Mouse (Mus musculus): ENCODE results near the gene Chmp1a. TPM values are rescaled to one million over a fixed set of nuclear protein-coding genes. Genes with fewer than 3 reads are reported as not detected.
A peak's percentile ranks its signal among the peaks of the same experiment; 100 is the strongest.
"Not testable (repeated sequence)": the region's sequence is repeated elsewhere in the genome, so short reads cannot be mapped to it uniquely, and the experiment has no call there.

Gene Chmp1a
- total RNA-seq, 2 experiments from 2014 or later, result 35.4 to 37.6 TPM

DNA sequence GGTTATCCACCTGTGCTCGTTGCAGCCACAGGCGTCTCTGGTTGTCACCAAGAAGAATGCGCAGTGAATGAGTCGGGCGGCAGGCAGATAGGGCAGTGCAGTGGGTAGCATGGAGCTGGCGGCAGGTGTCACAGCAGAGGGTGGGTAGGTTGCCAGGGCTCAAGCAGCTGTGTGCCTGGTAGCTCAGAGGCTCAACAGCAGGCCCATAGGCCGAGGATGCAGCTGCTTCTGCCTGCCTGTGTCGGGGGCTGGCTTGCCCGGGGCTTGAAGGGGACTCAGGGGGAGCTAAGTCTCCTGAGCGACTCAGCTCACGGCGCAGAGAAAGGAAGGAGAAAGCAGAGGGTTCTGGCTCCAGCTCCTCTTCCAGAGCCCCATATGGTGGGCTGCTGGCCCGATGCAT, 20.7 kb upstream of the Chmp1a start:
- no peak for ATAC-seq (replicated peaks; ENCODE audit: poor library complexity, severe bottlenecking)

DNA sequence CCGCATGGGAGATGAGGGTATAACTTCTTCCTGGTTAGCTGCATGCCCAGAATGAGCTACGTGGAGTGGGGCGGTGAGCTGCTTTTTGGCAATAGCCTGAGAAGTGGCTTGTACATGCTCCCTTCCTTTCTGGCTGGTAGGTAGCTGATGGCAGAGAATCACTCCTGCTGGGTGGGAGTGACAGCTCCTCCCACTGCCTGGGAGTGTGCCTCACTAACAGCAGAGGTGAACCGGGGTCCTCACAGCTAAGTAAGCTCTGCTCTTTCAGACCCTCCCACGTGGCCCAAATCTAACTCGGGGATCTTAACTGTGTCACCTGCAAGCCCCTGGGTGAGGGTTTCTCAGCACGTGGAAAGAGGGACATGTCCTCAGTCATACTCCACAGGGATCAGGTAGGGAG, 20.0 kb upstream of the Chmp1a start:
- no peak for ATAC-seq (replicated peaks; ENCODE audit: poor library complexity, severe bottlenecking)

DNA sequence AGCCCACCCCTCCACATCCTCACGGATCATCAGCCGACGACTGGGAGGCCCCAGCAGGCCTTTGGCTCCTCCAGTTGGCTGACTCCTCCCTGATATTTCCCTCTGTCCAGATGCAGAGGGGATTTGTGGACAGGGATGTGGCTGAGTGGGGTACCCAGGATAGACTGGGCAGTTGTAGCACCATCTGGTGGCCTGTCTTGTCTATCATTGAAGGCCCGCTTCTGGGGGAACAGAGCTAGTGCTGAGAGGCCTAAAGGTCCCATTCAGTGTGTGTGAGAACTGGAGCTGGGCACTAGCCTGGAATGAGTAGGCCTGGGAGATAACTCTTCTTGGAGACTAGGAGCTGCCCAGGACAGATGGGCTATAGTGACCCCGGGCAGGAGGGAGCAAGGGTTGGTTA, 19.2 kb upstream of the Chmp1a start:
- ATAC-seq (replicated peaks; ENCODE audit: poor library complexity, severe bottlenecking), result no peak

DNA sequence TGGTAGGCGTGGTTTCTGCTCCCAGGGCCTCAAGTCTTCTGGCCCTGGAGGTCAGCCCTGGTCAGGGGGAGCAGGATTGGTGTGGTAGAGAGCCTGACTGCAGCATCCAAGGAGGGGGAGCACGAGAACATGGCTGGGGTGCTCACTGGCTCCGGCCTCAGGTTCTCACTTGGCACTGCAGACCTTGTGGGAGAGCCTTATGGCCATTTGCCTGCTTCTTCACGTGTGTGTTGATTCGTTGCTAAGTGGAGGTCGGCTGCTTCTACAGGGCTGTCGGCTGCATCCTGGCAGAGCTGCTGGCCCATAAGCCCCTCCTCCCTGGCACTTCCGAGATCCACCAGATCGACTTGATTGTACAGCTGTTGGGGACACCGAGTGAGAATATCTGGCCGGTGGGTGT, 17.8 kb upstream of the Chmp1a start:
- ATAC-seq (replicated peaks; ENCODE audit: poor library complexity, severe bottlenecking), result not testable (repeated sequence)

- ATAC-seq (replicated peaks; ENCODE audit: poor library complexity, severe bottlenecking), result no peak
These were observed 15.9 kb upstream of the Chmp1a start for GRCm38 (mm10) chr8:123228416-123228815.

DNA sequence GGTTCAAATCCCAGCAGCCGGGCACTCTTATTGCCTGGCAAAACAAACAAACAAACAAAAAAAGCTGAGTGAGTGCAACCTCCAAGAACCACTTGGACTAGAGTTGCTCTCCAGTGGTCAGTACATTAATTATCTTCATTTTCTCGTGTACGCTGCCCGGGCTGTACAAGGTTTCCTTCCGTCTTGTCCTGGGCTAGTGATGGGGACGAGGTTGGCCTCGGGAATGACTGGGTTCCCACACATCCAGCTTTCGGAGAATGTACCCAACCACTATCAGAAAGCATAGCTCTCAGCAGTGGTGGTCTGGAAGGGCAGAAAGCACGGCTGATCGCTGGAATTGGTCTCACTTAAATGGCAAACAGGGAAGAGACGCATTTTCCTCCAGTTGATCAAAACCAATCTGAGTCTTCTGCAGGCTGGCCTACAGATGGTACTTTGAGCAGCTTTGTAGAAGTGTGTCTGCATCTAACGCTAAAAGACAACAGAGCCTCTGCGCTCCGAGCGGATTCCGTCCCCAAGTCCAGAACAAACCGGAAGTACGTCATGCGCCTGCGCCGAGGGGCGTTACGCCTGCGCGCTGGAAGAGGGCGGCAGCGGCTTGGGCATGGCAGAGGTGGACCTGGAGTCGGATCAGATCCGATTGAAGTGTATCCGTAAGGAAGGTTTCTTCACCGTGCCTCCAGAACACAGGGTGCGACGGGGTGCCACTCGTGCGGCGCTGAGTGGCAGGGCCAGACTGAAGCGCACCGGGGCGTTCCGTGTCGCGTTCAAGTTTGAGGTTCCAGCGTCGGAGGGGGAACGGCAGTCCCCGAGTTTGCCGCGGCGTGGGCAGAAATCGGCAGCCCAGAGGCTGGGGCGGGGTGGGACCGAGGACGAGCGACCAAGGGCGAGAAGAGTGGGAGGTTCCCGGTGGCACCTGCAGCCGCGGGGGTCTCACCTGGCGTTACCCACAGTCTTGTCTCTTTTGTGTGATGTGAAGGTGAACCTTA, 12.0 kb upstream of the Chmp1a start, which contains the start of gene Cdk10:
Gene Cdk10, plus strand, starts transcription at position 565 of the 989 bp plus-strand sequence.
- ATAC-seq (replicated peaks; ENCODE audit: poor library complexity, severe bottlenecking), result peak; percentile 94

DNA sequence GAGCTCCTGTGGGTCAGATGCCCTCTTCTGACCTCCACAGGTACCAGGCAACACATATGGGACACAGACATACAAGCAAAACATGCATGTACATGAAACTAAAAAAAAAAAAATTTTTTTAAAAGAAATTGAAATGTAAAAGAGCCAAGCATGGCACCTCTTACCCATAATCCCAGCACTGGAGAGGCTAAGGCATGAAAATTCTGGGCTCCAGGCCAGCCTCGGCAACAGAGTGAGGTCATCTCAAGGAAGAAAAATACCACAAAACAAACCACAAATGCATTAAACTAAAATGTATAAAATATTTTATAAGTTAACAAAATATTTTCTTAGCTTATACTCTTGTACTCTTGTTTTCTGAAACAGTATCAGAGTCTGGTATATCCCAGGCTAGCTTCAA, 8.4 kb upstream of the Chmp1a start:
- ATAC-seq (replicated peaks; ENCODE audit: poor library complexity, severe bottlenecking), result no peak

GRCm38 (mm10) chr8:123215430-123215829, 2.9 kb upstream of the Chmp1a start:
- ATAC-seq (replicated peaks; ENCODE audit: poor library complexity, severe bottlenecking), result no peak

GRCm38 (mm10) chr8:123213118-123213772, 682 bp upstream of the Chmp1a start:
- peak; percentile 5; the same call in 1 of the 2 replicates for ATAC-seq (replicated peaks; ENCODE audit: poor library complexity, severe bottlenecking)

DNA sequence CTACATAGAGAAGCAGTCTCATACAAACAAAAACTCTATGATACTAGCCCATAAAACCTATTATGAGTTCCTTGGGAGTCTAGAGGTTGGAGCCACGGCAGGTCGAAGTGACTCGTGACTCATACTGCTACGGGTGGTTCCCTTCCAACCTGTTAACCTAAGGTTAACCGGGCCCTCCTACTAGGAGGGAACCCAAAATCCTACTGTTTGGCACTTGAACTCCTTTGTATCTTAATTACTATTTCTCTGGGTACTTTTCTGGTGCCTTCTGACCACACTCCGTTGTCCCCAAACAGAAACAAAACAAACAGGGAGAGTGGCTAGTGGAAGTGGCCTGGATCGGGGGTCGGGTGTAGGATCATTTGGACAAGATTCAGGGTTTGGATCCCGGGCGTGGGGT, 687 bp downstream of the Chmp1a start:
- ATAC-seq (replicated peaks; ENCODE audit: poor library complexity, severe bottlenecking), result no peak

DNA sequence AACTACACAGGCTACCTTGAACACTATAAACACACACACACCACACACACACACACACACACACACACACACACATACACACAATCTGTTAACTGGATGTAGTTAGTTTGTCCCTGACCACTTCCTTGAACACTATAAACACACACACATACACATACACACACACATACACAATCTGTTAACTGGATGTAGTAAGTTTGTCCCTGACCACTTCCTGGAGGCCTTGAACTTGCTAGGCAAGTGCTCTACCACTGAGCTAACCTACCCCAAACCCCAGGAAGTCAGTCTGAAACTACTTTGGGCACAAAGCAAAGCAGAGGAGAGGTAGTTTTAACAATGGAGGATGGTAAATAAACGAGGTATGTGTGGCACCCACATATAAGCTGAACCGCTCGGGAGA, 9.0 kb downstream of the Chmp1a start:
- ATAC-seq (replicated peaks; ENCODE audit: poor library complexity, severe bottlenecking), result peak; percentile 31; the same call in 1 of the 2 replicates

DNA sequence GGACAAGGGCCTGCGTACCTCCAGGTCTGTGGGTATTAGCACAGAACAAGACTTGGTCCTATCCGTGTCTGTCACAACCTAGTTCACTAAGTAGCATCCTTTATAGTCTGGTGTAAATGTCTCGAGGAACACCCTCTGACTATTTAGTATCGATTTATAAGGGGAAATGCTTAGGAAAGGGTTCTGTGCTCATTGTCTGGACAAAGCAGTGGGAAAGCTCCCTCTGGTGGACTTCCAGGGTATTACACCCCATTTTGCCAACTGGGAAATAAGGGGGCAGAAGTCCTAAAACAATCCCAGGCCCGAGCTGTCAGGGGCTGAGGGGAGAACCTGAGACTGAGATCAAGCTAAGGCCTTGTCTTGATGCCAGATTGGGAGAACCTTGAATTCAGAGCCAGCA, 10.3 kb downstream of the Chmp1a start:
- peak; percentile 62 for ATAC-seq (replicated peaks; ENCODE audit: poor library complexity, severe bottlenecking)

- ATAC-seq (replicated peaks; ENCODE audit: poor library complexity, severe bottlenecking), result no peak
These were observed 12.7 kb downstream of the Chmp1a start for GRCm38 (mm10) chr8:123199864-123200263.

- not testable (repeated sequence) for ATAC-seq (replicated peaks; ENCODE audit: poor library complexity, severe bottlenecking)
These were observed 15.5 kb downstream of the Chmp1a start for GRCm38 (mm10) chr8:123197016-123197415.

- no peak for ATAC-seq (replicated peaks; ENCODE audit: poor library complexity, severe bottlenecking)
These were observed 18.8 kb downstream of the Chmp1a start for GRCm38 (mm10) chr8:123193771-123194170.

DNA sequence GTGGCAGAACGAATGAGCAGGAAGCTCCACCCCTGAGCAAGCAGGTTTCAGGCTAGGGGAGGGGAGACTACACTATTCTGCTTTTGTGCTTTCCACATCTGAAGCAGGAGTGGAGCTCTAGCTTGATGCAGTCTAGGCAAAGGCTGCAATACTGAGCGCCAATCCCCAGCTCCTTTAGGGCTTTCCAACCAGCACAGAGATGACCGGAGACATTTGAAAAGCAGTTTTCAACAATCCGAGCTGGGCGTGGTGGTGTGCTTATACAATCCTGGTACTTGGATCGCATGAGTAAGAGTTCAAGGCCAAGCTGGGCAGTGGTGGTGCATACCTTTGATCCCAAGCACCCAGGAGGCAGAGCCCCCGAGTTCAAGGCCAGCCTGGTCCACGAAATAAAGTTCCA, 20.7 kb downstream of the Chmp1a start:
- ATAC-seq (replicated peaks; ENCODE audit: poor library complexity, severe bottlenecking), result no peak

DNA sequence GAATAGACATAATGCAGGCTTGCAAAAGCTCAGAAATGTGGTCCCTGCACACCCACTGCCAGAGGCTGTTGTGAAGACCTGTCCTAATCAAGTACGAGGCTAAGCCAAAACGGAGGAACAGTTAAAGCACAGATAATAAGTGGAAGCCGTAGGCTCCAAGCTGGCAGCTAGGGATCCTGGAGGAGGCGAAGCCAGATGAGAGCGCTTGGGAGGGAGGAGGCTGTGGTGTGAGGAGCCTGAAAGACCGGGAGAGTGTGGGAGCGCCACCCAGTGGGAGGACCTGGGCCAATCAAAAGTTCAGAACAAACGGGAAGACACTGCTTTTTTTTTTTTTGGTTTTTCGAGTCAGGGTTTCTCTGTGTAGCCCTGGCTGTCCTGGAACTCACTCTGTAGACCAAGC, 21.9 kb downstream of the Chmp1a start:
- ATAC-seq (replicated peaks; ENCODE audit: poor library complexity, severe bottlenecking), result peak; percentile 88

GRCm38 (mm10) chr8:123188841-123189240, 23.7 kb downstream of the Chmp1a start:
- no peak for ATAC-seq (replicated peaks; ENCODE audit: poor library complexity, severe bottlenecking)

DNA sequence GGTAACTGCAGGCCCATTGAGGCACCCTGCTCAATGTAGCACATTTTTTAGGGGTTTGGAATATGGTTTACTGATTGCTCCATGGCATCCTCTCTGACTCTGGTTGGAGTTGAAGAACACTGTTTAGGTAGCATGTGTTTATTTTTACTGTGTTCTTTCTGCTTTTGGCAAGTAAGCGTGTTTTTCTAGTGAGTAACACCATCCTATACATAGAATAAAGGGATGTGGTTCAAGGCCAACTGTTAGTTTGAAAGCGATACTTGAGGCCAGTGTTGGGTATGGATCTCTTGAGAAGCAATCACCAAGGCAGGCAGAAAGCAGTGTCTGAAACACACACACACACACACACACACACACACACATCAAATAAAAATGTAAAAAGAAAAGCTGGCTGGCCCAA, 24.6 kb downstream of the Chmp1a start:
- no peak for ATAC-seq (replicated peaks; ENCODE audit: poor library complexity, severe bottlenecking)

- ATAC-seq (replicated peaks; ENCODE audit: poor library complexity, severe bottlenecking), result no peak
These were observed 26.8 kb downstream of the Chmp1a start, which contains the start of gene Dpep1 for GRCm38 (mm10) chr8:123185566-123186409. TSS of gene Dpep1 (plus strand) at chr8:123186242.
